Mouse (Mus musculus) MEL (cell line): ENCODE data around the gene Atrnl1. TPM values are rescaled to one million over a fixed set of nuclear protein-coding genes. Genes with fewer than 3 reads are reported as not detected.

ENCODE experiments used
- DNase-seq: peaks from one replicate; pipeline ENCODE4 v3.0.0; 2011; ENCODE audit warnings: low read depth, low spot score
- H3K27ac ChIP-seq: 2 replicates; pipeline ENCODE4 v1.5.1; 2012; ENCODE audit warnings: low read depth, mild to moderate bottlenecking, control low read depth, low read length, moderate library complexity; ENCODE audit not compliant: control insufficient read depth
- H3K27me3 ChIP-seq, 2 experiments: fragments of 150-350 bp in 1 of 2; sonication (generic) in 1 of 2; 2 replicates each; pipeline ENCODE4 v1.6.1; 2012; ENCODE audit warnings: low read length in 2 of 2, mild to moderate bottlenecking in 2 of 2, improper control_type of control experiment in 1 of 2, moderate library complexity in 1 of 2; ENCODE audit not compliant: insufficient read depth in 2 of 2, control insufficient read depth in 1 of 2
- H3K36me3 ChIP-seq, 2 experiments: 2 replicates each; pipeline ENCODE4 v1.6.1; 2012 to 2014; ENCODE audit warnings: low read length in 2 of 2, improper control_type of control experiment in 1 of 2, inconsistent platforms in 1 of 2, mild to moderate bottlenecking in 1 of 2; ENCODE audit not compliant: insufficient read depth in 2 of 2, control insufficient read depth in 1 of 2
- H3K4me1 ChIP-seq, 2 experiments: fragments of 150-350 bp in 1 of 2; sonication (generic) in 1 of 2; 2 replicates each; pipeline ENCODE4 v1.6.1; 2012; ENCODE audit warnings: low read length in 2 of 2, improper control_type of control experiment in 1 of 2, mild to moderate bottlenecking in 1 of 2; ENCODE audit not compliant: insufficient read depth in 2 of 2, control insufficient read depth in 1 of 2
- H3K4me3 ChIP-seq, 2 experiments: fragments of 150-350 bp in 1 of 2; sonication (generic) in 1 of 2; 2 replicates each; pipeline ENCODE4 v1.5.1; 2012; ENCODE audit warnings: low read depth in 2 of 2, low read length in 2 of 2, mild to moderate bottlenecking in 2 of 2, moderate library complexity in 2 of 2, control low read depth in 1 of 2, improper control_type of control experiment in 1 of 2; ENCODE audit not compliant: control insufficient read depth in 1 of 2, insufficient read depth in 1 of 2
- H3K79me2 ChIP-seq: 2 replicates; pipeline ENCODE4 v1.6.1; 2012; ENCODE audit warnings: mild to moderate bottlenecking, low read length, moderate library complexity; ENCODE audit not compliant: control insufficient read depth, poor library complexity, insufficient read depth
- H3K9ac ChIP-seq: 2 replicates; pipeline ENCODE4 v1.6.1; 2012; ENCODE audit warnings: low read depth, mild to moderate bottlenecking, control low read depth, low read length, moderate library complexity; ENCODE audit not compliant: control insufficient read depth, poor library complexity, severe bottlenecking
- H3K9me3 ChIP-seq: fragments of 150-350 bp; sonication (generic); replicated peaks from 2 replicates; pipeline ENCODE4 v1.6.1; 2012; ENCODE audit warnings: mild to moderate bottlenecking, low read length, improper control_type of control experiment, moderate library complexity; ENCODE audit not compliant: insufficient read depth
- BHLHE40 ChIP-seq: IDR thresholded peaks from 2 replicates; pipeline ENCODE4 v1.6.1; 2012; ENCODE audit warnings: low read depth, mild to moderate bottlenecking, inconsistent platforms, low read length, improper control_type of control experiment, borderline replicate concordance
- ELF1 ChIP-seq: IDR thresholded peaks from 2 replicates; pipeline ENCODE4 v1.6.1; 2014; ENCODE audit warnings: low read depth, mild to moderate bottlenecking, inconsistent platforms, low read length, improper control_type of control experiment, moderate library complexity
- EP300 ChIP-seq, 2 experiments: IDR thresholded peaks; 2 replicates each; pipeline ENCODE4 v1.6.1; 2011; ENCODE audit warnings: improper control_type of control experiment in 2 of 2, low read length in 2 of 2, low read depth in 1 of 2, mild to moderate bottlenecking in 1 of 2
- ETS1 ChIP-seq: IDR thresholded peaks from 2 replicates; pipeline ENCODE4 v1.6.1; 2012; ENCODE audit warnings: low read depth, mild to moderate bottlenecking, inconsistent platforms, low read length, improper control_type of control experiment, moderate library complexity
- GATA1 ChIP-seq: IDR thresholded peaks from 2 replicates; pipeline ENCODE4 v1.6.1; 2011; ENCODE audit warnings: low read depth, low read length, improper control_type of control experiment
- JUND ChIP-seq: IDR thresholded peaks from 2 replicates; pipeline ENCODE4 v1.6.1; 2011; ENCODE audit warnings: low read depth, mild to moderate bottlenecking, improper control_type of control experiment, low read length
- KAT2A ChIP-seq: conservative IDR thresholded peaks from 2 replicates; pipeline ENCODE4 v1.6.1; 2012; ENCODE audit warnings: low read depth, low read length, improper control_type of control experiment, inconsistent platforms
- MAFK ChIP-seq: IDR thresholded peaks from 2 replicates; pipeline ENCODE4 v1.6.1; 2011; ENCODE audit warnings: low read depth, mild to moderate bottlenecking, low read length, improper control_type of control experiment, borderline replicate concordance
- MAX ChIP-seq: IDR thresholded peaks from 2 replicates; pipeline ENCODE4 v1.6.1; 2011; ENCODE audit warnings: low read length, improper control_type of control experiment
- MEF2A ChIP-seq: IDR thresholded peaks from 2 replicates; pipeline ENCODE4 v1.6.1; 2014; ENCODE audit warnings: low read depth, mild to moderate bottlenecking, inconsistent platforms, low read length, improper control_type of control experiment; ENCODE audit not compliant: poor library complexity, insufficient replicate concordance, severe bottlenecking; ENCODE audit errors: extremely low read depth
- MXI1 ChIP-seq: IDR thresholded peaks from 2 replicates; pipeline ENCODE4 v1.6.1; 2011; ENCODE audit warnings: mild to moderate bottlenecking, low read depth, low read length, improper control_type of control experiment
- MYB ChIP-seq: IDR thresholded peaks from 2 replicates; pipeline ENCODE4 v1.6.1; 2011; ENCODE audit warnings: mild to moderate bottlenecking, low read depth, low read length, improper control_type of control experiment
- MYC ChIP-seq: IDR thresholded peaks from 2 replicates; pipeline ENCODE4 v1.6.1; 2011; ENCODE audit warnings: low read depth, mild to moderate bottlenecking, low read length, improper control_type of control experiment, moderate library complexity
- NRF1 ChIP-seq: IDR thresholded peaks from 2 replicates; pipeline ENCODE4 v1.6.1; 2014; ENCODE audit warnings: low read depth, mild to moderate bottlenecking, inconsistent platforms, low read length, improper control_type of control experiment, moderate library complexity; ENCODE audit not compliant: poor library complexity, insufficient read depth, severe bottlenecking
- POLR2AphosphoS2 ChIP-seq: IDR thresholded peaks from 2 replicates; pipeline ENCODE4 v1.6.1; 2011; ENCODE audit warnings: low read length, improper control_type of control experiment
- RCOR1 ChIP-seq: IDR thresholded peaks from 2 replicates; pipeline ENCODE4 v1.6.1; 2012; ENCODE audit warnings: low read depth, mild to moderate bottlenecking, inconsistent platforms, low read length, improper control_type of control experiment
- SIN3A ChIP-seq: IDR thresholded peaks from 2 replicates; pipeline ENCODE4 v1.6.1; 2012; ENCODE audit warnings: low read length, improper control_type of control experiment, inconsistent platforms
- TAL1 ChIP-seq: IDR thresholded peaks from 2 replicates; pipeline ENCODE4 v1.6.1; 2012; ENCODE audit warnings: mild to moderate bottlenecking, inconsistent platforms, low read length, moderate library complexity, mixed read lengths
- TBP ChIP-seq: IDR thresholded peaks from 2 replicates; pipeline ENCODE4 v1.8.0; 2011; ENCODE audit warnings: low read depth, low read length, improper control_type of control experiment
- TCF12 ChIP-seq: IDR thresholded peaks from 2 replicates; pipeline ENCODE4 v1.6.1; 2014; ENCODE audit warnings: low read depth, mild to moderate bottlenecking, inconsistent platforms, low read length, improper control_type of control experiment, moderate library complexity
- UBTF ChIP-seq: IDR thresholded peaks from 2 replicates; pipeline ENCODE4 v1.6.1; 2012; ENCODE audit warnings: low read depth, mild to moderate bottlenecking, inconsistent platforms, low read length, improper control_type of control experiment, moderate library complexity, borderline replicate concordance; ENCODE audit not compliant: insufficient read depth
- USF1 ChIP-seq: IDR thresholded peaks from 2 replicates; pipeline ENCODE4 v1.6.1; 2014; ENCODE audit warnings: low read depth, mild to moderate bottlenecking, inconsistent platforms, low read length, improper control_type of control experiment, moderate library complexity
- USF2 ChIP-seq, 2 experiments: IDR thresholded peaks; 2 replicates each; pipeline ENCODE4 v1.6.1; 2011 to 2012; ENCODE audit warnings: improper control_type of control experiment in 2 of 2, low read length in 2 of 2, borderline replicate concordance in 1 of 2, inconsistent platforms in 1 of 2, low read depth in 1 of 2, mild to moderate bottlenecking in 1 of 2; ENCODE audit not compliant: insufficient read depth in 1 of 2
- ZC3H11A ChIP-seq: IDR thresholded peaks from 2 replicates; pipeline ENCODE4 v1.6.1; 2012; ENCODE audit warnings: low read depth, mild to moderate bottlenecking, inconsistent platforms, low read length, improper control_type of control experiment
- polyA plus RNA-seq, 2 experiments: library from polyadenylated mRNA; stranded (reverse) in 1 of 2; unstranded in 1 of 2; fragments of >175 nt in 1 of 2; fragments of >200 nt in 1 of 2; gene quantifications; 2 replicates each; pipeline versions ENCODE4 v1.2.1 to v1.2.4; 2012; ENCODE audit warnings: low replicate concordance in 2 of 2, low read depth in 1 of 2; ENCODE audit not compliant: insufficient read length in 2 of 2, insufficient read depth in 1 of 2, missing spikeins in 1 of 2
- total RNA-seq: library from RNA; depleted of rRNA; stranded (reverse); fragments of 300-350 nt; gene quantifications from 2 replicates; pipeline ENCODE4 v1.2.3, GENCODE M21; 2012

Gene Atrnl1
- total and polyA plus RNA-seq, 3 experiments = 6.4 to 8.2 TPM; not detected in 1

DNA sequence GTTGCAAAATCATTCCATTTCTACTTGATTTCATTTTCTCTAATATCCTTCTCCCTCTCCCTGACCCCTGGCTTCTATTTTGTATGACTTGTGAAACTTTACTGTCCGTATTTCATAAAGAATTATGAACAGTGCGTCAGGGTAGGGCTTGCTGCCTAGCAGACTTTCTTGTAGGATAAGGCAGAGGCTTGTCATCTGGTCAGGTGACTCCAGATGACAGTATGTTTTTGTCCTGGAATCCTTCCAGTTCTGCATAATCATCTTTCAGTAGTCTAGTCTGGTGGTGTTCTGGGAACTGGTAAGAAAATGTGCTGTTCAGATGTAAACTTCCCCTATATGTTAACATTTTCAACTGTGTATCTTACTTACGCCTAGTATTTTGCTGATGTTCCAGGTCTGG is 4.9 kb upstream of the Atrnl1 start:
- H3K4me1 ChIP-seq = peaks cover 8 to 23% of the 10 kb centered on the region in 2 experiments
- H3K27ac ChIP-seq = peak overlapping the region; percentile 22; the same call in 1 of the 2 replicates
- DNase-seq = peak; percentile 92
- H3K4me3 ChIP-seq = peak overlapping the region; percentile 41 to 57
- H3K27me3 ChIP-seq = no peaks in the 10 kb centered on the region
- peaks cover 0 to 5% of the 10 kb centered on the region in 2 experiments; a peak in 2 of 4 replicates for H3K36me3 ChIP-seq
- H3K79me2 ChIP-seq = peaks cover under 1% of the 10 kb centered on the region
- TF ChIP-seq NRF1 (no peak), UBTF (no peak), EP300 (IDR thresholded peaks at IDR 0.05; ENCODE audit: low read depth in 1 of 2, low read length in 2 of 2) (peak; percentile 67 to 75; a peak in 3 of 4 replicates), MAX (peak; percentile 73), JUND (no peak), MXI1 (peak; percentile 84), TBP (0 out of 2 replicates have a peak, but pooled peaks have one; percentile 25), MYB (no peak), RCOR1 (0 out of 2 replicates have a peak, but pooled peaks have one; percentile 26), TCF12 (peak; percentile 68), TAL1 (peak; percentile 84), SIN3A (peak; percentile 89), ZC3H11A (no peak), MEF2A (no peak), USF1 (peak; percentile 93), USF2 (IDR thresholded peaks at IDR 0.05; ENCODE audit: borderline replicate concordance in 1 of 2, insufficient read depth in 1 of 2, low read depth in 1 of 2, low read length in 2 of 2) (peak in 1 of 2 experiments; percentile 70; a peak in 2 of 4 replicates), KAT2A (0 out of 2 replicates have a peak, but pooled peaks have one; percentile 18), BHLHE40 (peak; percentile 95), ETS1 (peak; percentile 98), GATA1 (peak; percentile 53), ELF1 (no peak), POLR2AphosphoS2 (no peak; the same call in 1 of the 2 replicates), MYC (peak; percentile 59; the same call in 1 of the 2 replicates), MAFK (peak; percentile 48; the same call in 1 of the 2 replicates)
- peak overlapping the region; percentile 40 for H3K9ac ChIP-seq
- H3K9me3 ChIP-seq = no peaks in the 10 kb centered on the region
